Comparison of ENCODE assay signal across 14 mouse cellular contexts in the genomic region with DNA sequence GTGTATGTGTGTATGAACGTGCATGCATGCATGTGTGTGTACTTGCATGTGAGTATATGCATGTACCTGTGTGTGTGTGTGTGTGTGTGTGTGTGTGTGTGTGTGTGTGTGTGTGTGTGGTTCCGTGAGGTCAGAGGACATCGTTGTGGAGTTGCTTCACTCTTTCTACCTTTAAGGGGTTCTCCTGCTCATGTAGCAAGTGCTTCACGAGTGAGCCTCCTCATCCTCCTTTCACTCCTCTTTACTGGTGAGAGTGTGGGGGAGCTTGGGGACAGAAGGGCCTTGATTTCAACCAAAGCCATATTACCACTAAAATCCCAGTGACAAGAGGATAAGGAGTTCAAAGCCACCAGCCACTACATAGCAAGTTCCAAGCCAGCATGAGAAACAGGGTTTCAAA. TPM values are rescaled to one million over a fixed set of nuclear protein-coding genes. Genes with fewer than 3 reads are reported as not detected.
DNase-seq lines count a peak whose midpoint lies in the region; ATAC-seq lines count a peak whose summit lies in the region.
"Had no signal": no experiment of that assay in that cellular context is flagged by ENCODE, and none has a peak within 500 bp of the region (broad histone marks: within the 10 kb centered on the region; RNA-seq: fewer than 3 reads in every experiment).

No protein-coding gene starts in this region.

- H3K4me3 ChIP-seq in heart, embryonic 14.5 days (ENCODE audit: control insufficient read depth in 1 of 2, insufficient read depth in 1 of 2, low read depth in 1 of 2, low read length in 2 of 2): no peak overlapping the region
- no peak overlapping the region for H3K4me3 ChIP-seq in lung, embryonic 16.5 days (ENCODE audit: low read length)
- H3K4me3 ChIP-seq in embryonic facial prominence, embryonic 12.5 days: no peak overlapping the region
- H3K4me3 ChIP-seq in macrophage (ENCODE audit: inconsistent target): peak overlapping the region; percentile 8; the same call in 1 of the 2 replicates
- H3K4me3 ChIP-seq: midbrain, embryonic 12.5 days had no signal

- 0 out of 4 replicates have a peak, but pooled peaks cover 3% of the 10 kb centered on the region in 2 experiments for H3K4me1 ChIP-seq in heart, embryonic 14.5 days (ENCODE audit: control insufficient read depth in 2 of 2, insufficient read depth in 2 of 2, low read length in 2 of 2)
- peaks cover 5% of the 10 kb centered on the region for H3K4me1 ChIP-seq in lung, embryonic 16.5 days (replicated peaks; ENCODE audit: control insufficient read depth, insufficient read depth, low read length)
- H3K4me1 ChIP-seq in embryonic facial prominence, embryonic 12.5 days: peaks cover 8% of the 10 kb centered on the region

- no peaks in the 10 kb centered on the region for H3K27me3 ChIP-seq in heart, embryonic 14.5 days (ENCODE audit: control insufficient read depth, insufficient read depth, low read length)
- no peaks in the 10 kb centered on the region for H3K27me3 ChIP-seq in lung, embryonic 16.5 days (ENCODE audit: control insufficient read depth, insufficient read depth, low read depth, low read length)
- H3K27me3 ChIP-seq in embryonic facial prominence, embryonic 12.5 days: no peaks in the 10 kb centered on the region
- H3K27me3 ChIP-seq: midbrain, embryonic 12.5 days had no signal

- 86% methylated on average over 4 of the region's 4 CpGs for WGBS in heart, embryonic 14.5 days
- 72% methylated on average over 4 of the region's 4 CpGs for WGBS in lung, embryonic 16.5 days
- whole genome bisulfite sequencing in embryonic facial prominence, embryonic 12.5 days: 63% methylated on average over 4 of the region's 4 CpGs
- 59% methylated on average over 3 of the region's 4 CpGs for whole genome bisulfite sequencing in macrophage (ENCODE audit: missing documents)

- H3K27ac ChIP-seq in heart, embryonic 14.5 days (replicated peaks in 1 of 2; ENCODE audit: control insufficient read depth in 1 of 2, insufficient read depth in 1 of 2, low read depth in 2 of 2, low read length in 2 of 2): peak overlapping the region; percentile 45 to 68; a peak in 3 of 4 replicates
- peak overlapping the region; percentile 87 for H3K27ac ChIP-seq in lung, embryonic 16.5 days (ENCODE audit: low read length)
- peak overlapping the region; percentile 70; the same call in 1 of the 2 replicates for H3K27ac ChIP-seq in embryonic facial prominence, embryonic 12.5 days
- H3K27ac ChIP-seq in macrophage: peak overlapping the region; percentile 74

- H3K79me2 ChIP-seq in macrophage (ENCODE audit: inconsistent target): no peaks in the 10 kb centered on the region

- H3K36me3 ChIP-seq in heart, embryonic 14.5 days (ENCODE audit: control insufficient read depth, insufficient read depth, low read length): no peaks in the 10 kb centered on the region
- H3K36me3 ChIP-seq in lung, embryonic 16.5 days (ENCODE audit: control insufficient read depth, insufficient read depth, low read length): no peaks in the 10 kb centered on the region
- no peaks in the 10 kb centered on the region for H3K36me3 ChIP-seq in embryonic facial prominence, embryonic 12.5 days
- no peaks in the 10 kb centered on the region for H3K36me3 ChIP-seq in macrophage (ENCODE audit: inconsistent target)
- H3K36me3 ChIP-seq: midbrain, embryonic 12.5 days had no signal

- no peak overlapping the region for H3K9ac ChIP-seq in heart, embryonic 14.5 days (ENCODE audit: low read length)
- no peak overlapping the region; the same call in 1 of the 2 replicates for H3K9ac ChIP-seq in lung, embryonic 16.5 days (ENCODE audit: low read length)
- H3K9ac ChIP-seq in embryonic facial prominence, embryonic 12.5 days: no peak overlapping the region
- H3K9ac ChIP-seq: midbrain, embryonic 12.5 days had no signal

- peak overlapping the region; percentile 16; the same call in 1 of the 2 replicates for H3K4me2 ChIP-seq in heart, embryonic 14.5 days (ENCODE audit: low read length)
- 0 out of 2 replicates have a peak overlapping the region, but pooled peaks have one; percentile 40 for H3K4me2 ChIP-seq in lung, embryonic 16.5 days (ENCODE audit: low read depth, low read length)
- no peak overlapping the region for H3K4me2 ChIP-seq in embryonic facial prominence, embryonic 12.5 days (replicated peaks)
- H3K4me2 ChIP-seq: midbrain, embryonic 12.5 days had no signal

- no peak for DNase-seq in heart, adult 9 months (ENCODE audit: low spot score in 2 of 2)
- DNase-seq in lung, postnatal 14 days: no peak
- DNase-seq in frontal cortex, postnatal 14 days (ENCODE audit: low spot score in 2 of 2): no peak

- no peak for ATAC-seq in heart, embryonic 14.5 days (ENCODE audit: insufficient number of reproducible peaks, insufficient read depth, low FRiP score, low read depth)
- no peak for ATAC-seq in lung, embryonic 16.5 days (ENCODE audit: low read depth)
- no peak for ATAC-seq in embryonic facial prominence, embryonic 12.5 days (ENCODE audit: insufficient number of reproducible peaks, insufficient read depth, low FRiP score, low TSS enrichment)
- no peak for ATAC-seq in frontal cortex, adult (ENCODE audit: low TSS enrichment)

- H3K9me3 ChIP-seq in heart, embryonic 14.5 days (ENCODE audit: control insufficient read depth, low read length): no peaks in the 10 kb centered on the region
- H3K9me3 ChIP-seq in lung, embryonic 16.5 days (ENCODE audit: control insufficient read depth, low read length): no peaks in the 10 kb centered on the region
- H3K9me3 ChIP-seq in embryonic facial prominence, embryonic 12.5 days: no peaks in the 10 kb centered on the region
- H3K9me3 ChIP-seq: midbrain, embryonic 12.5 days had no signal

RNA-seq across cellular contexts. Expression of a gene that starts 10.5 kb away (rescaled TPM):
- polyA plus RNA-seq in heart, embryonic 14.5 days (2014; fragmentation: Nextera tagmentation; extraction: Ambion mirVana): 0.54 and 0.63 TPM in 2 replicates
- polyA plus RNA-seq in lung, embryonic 16.5 days (2015; fragmentation: Nextera tagmentation; extraction: Ambion mirVana): 0.34 and 0.59 TPM in 2 replicates
- polyA plus RNA-seq in embryonic facial prominence, embryonic 12.5 days (2016; fragmentation: Nextera tagmentation; extraction: Ambion mirVana): 0.08 and 0.11 TPM in 2 replicates
- 100 to 1,000 TPM in 19 of 26 experiments, 10 to 100 TPM in 7; 15.9 to 534 (median 152) TPM for total RNA-seq in macrophage (2018; cell fraction: chromatin; rRNA removed)
- total RNA-seq in macrophage (2018; cell fraction: cytosol; rRNA removed): 100 to 1,000 TPM in 12 of 26 experiments, 10 to 100 TPM in 14; 43.7 to 224 (median 98.7) TPM
- 100 to 1,000 TPM in 23 of 26 experiments, 10 to 100 TPM in 3; 41.8 to 676 (median 240) TPM for total RNA-seq in macrophage (2018; cell fraction: nucleus; rRNA removed)
- 63.7 to 152 TPM (median 102 TPM) in 3 replicates for polyA plus RNA-seq in macrophage (2018)

RNA-seq across cellular contexts. Expression of a gene that starts 30.0 kb away (rescaled TPM):
- polyA plus RNA-seq in heart, embryonic 14.5 days (2014; fragmentation: Nextera tagmentation; extraction: Ambion mirVana): 5.8 and 6.3 TPM in 2 replicates
- 16.0 and 17.2 TPM in 2 replicates for polyA plus RNA-seq in lung, embryonic 16.5 days (2015; fragmentation: Nextera tagmentation; extraction: Ambion mirVana)
- 15.9 and 17.7 TPM in 2 replicates for polyA plus RNA-seq in embryonic facial prominence, embryonic 12.5 days (2016; fragmentation: Nextera tagmentation; extraction: Ambion mirVana)
- 1 to 10 TPM in 2 of 26 experiments, under 1 TPM in 12, not detected in 12; 0.20 to 1.5 (median 0.37) TPM for total RNA-seq in macrophage (2018; cell fraction: chromatin; rRNA removed)
- total RNA-seq in macrophage (2018; cell fraction: cytosol; rRNA removed): under 1 TPM in 16 of 26 experiments, not detected in 10; 0.03 to 0.15 (median 0.06) TPM
- under 1 TPM in 7 of 26 experiments, not detected in 19; 0.11 to 0.78 (median 0.26) TPM for total RNA-seq in macrophage (2018; cell fraction: nucleus; rRNA removed)
- 0.06 to 0.17 TPM in 2 of 3 replicates, not detected in the other for polyA plus RNA-seq in macrophage (2018)
- total RNA-seq: neutrophil, adult 5-6 weeks had no signal

RNA-seq across cellular contexts. Expression of a gene that starts 33.5 kb away (rescaled TPM):
- 8.2 and 10.3 TPM in 2 replicates for polyA plus RNA-seq in heart, embryonic 14.5 days (2014; fragmentation: Nextera tagmentation; extraction: Ambion mirVana)
- 6.5 and 7.1 TPM in 2 replicates for polyA plus RNA-seq in lung, embryonic 16.5 days (2015; fragmentation: Nextera tagmentation; extraction: Ambion mirVana)
- polyA plus RNA-seq in embryonic facial prominence, embryonic 12.5 days (2016; fragmentation: Nextera tagmentation; extraction: Ambion mirVana): 7.4 and 7.5 TPM in 2 replicates
- total RNA-seq in macrophage (2018; cell fraction: chromatin; rRNA removed): 100 to 1,000 TPM in 24 of 26 experiments, 10 to 100 TPM in 2; 65.5 to 328 (median 214) TPM
- 10 to 100 TPM in 4 of 26 experiments, 1 to 10 TPM in 22; 2.0 to 13.6 (median 4.9) TPM for total RNA-seq in macrophage (2018; cell fraction: cytosol; rRNA removed)
- 100 to 1,000 TPM in 16 of 26 experiments, 10 to 100 TPM in 10; 30.0 to 258 (median 124) TPM for total RNA-seq in macrophage (2018; cell fraction: nucleus; rRNA removed)
- polyA plus RNA-seq in macrophage (2018): 5.1 to 26.4 TPM (median 5.5 TPM) in 3 replicates
- total RNA-seq: neutrophil, adult 5-6 weeks had no signal

RNA-seq across cellular contexts. Expression of a gene that starts 36.2 kb away (rescaled TPM):
- not detected in 2 replicates for polyA plus RNA-seq in heart, embryonic 14.5 days (2014; fragmentation: Nextera tagmentation; extraction: Ambion mirVana)
- polyA plus RNA-seq in lung, embryonic 16.5 days (2015; fragmentation: Nextera tagmentation; extraction: Ambion mirVana): not detected in 2 replicates
- polyA plus RNA-seq in embryonic facial prominence, embryonic 12.5 days (2016; fragmentation: Nextera tagmentation; extraction: Ambion mirVana): not detected in 2 replicates
- not detected for total RNA-seq in macrophage (2018; cell fraction: chromatin; rRNA removed)
- total RNA-seq in macrophage (2018; cell fraction: cytosol; rRNA removed): not detected
- total RNA-seq in macrophage (2018; cell fraction: nucleus; rRNA removed): not detected
- polyA plus RNA-seq in macrophage (2018): not detected in 3 replicates
- total RNA-seq: adrenal gland, adult 2 months; left cerebral cortex, postnatal 10 days; neutrophil, adult 5-6 weeks had no signal
- polyA plus RNA-seq: adrenal gland, adult 2 months; midbrain, embryonic 12.5 days; spleen, adult 2 months; urinary bladder, adult 2 months had no signal

RNA-seq across cellular contexts. Expression of a gene that starts 54.2 kb away (rescaled TPM):
- polyA plus RNA-seq in heart, embryonic 14.5 days (2014; fragmentation: Nextera tagmentation; extraction: Ambion mirVana): 2.7 and 3.2 TPM in 2 replicates
- 8.2 and 9.3 TPM in 2 replicates for polyA plus RNA-seq in lung, embryonic 16.5 days (2015; fragmentation: Nextera tagmentation; extraction: Ambion mirVana)
- polyA plus RNA-seq in embryonic facial prominence, embryonic 12.5 days (2016; fragmentation: Nextera tagmentation; extraction: Ambion mirVana): 25.0 and 26.5 TPM in 2 replicates
- total RNA-seq in macrophage (2018; cell fraction: chromatin; rRNA removed): 1 to 10 TPM in 6 of 26 experiments, under 1 TPM in 6, not detected in 14; 0.49 to 4.6 (median 1.0) TPM
- 1 to 10 TPM in 13 of 26 experiments, under 1 TPM in 13; 0.12 to 3.4 (median 1.1) TPM for total RNA-seq in macrophage (2018; cell fraction: cytosol; rRNA removed)
- 1 to 10 TPM in 7 of 26 experiments, under 1 TPM in 11, not detected in 8; 0.34 to 9.5 (median 0.81) TPM for total RNA-seq in macrophage (2018; cell fraction: nucleus; rRNA removed)
- 1.2 to 7.8 TPM (median 2.4 TPM) in 3 replicates for polyA plus RNA-seq in macrophage (2018)
- total RNA-seq: neutrophil, adult 5-6 weeks had no signal

Comparison
In these comparisons a context has a peak if more than half of its experiments do, and no peak if none do; other contexts are left out.
1. RNA of a gene that starts 10.5 kb away (polyA plus RNA-seq): 63.7 to 152 TPM in macrophage; 0.54 to 0.63 TPM in heart, embryonic 14.5 days, 0.34 to 0.59 TPM in lung, embryonic 16.5 days and 0.08 to 0.11 TPM in embryonic facial prominence, embryonic 12.5 days; every median in the first group is over 10 times any median in the second.
2. Peak in every context shown above with its lines, with median percentiles within 50 percentile points of each other: H3K27ac ChIP-seq.